Mouse (Mus musculus) WW6 (cell line): ENCODE measurements around the gene 6030408B16Rik.

Experiments used
- DNase-seq: peaks from one replicate; pipeline ENCODE4 v3.0.0-alpha.2; 2013; ENCODE audit warnings: low read depth, low spot score

6030408B16Rik gene

DNA sequence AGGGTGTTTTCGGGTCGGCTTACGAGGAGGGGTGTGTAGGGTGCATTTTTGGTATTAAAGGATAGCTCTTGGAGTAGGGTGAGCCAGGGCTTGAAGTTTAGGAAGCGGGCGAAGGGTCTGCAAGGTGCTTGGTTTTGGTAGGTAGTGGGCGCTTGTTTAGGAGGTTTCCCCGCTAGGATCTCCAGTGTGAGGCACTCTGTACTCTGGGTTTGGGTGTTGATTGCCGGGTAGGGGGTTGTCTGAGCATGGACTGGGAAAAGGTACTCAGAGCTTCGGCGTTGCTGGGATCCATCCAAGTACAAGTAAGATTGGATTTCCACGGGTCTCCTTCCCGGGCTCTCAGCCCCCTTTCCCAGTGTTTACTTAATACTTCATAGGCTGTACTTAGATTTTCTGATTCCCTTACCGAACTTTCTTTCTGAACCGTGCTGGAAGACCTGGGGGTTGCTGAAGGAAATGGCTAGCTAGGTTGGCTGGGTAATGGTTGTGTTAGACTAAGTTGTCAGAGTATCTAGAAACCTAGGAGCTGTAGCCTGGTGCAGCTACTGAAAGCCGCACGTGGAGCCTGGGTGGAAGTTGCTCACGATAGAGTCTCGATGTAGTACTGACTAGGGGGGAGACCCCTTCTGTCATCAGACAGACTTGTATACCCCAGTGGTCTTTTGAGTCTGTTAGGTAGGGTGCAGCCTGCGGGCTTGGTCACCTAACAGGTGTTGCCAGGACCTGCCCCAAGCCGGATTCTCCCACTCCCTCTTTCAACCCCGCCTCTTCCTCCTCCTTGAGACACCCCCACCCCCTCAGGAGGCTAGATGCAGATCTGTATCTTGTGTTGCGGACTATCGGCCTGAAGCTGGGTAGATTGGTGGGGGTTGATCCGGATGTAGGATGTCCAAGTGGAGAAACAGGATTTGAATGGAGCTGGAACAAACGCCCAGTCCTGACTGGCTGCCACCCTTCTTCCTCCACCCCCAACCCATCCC is 25.7 kb upstream of the 6030408B16Rik start:
- DNase-seq: no peak

DNA sequence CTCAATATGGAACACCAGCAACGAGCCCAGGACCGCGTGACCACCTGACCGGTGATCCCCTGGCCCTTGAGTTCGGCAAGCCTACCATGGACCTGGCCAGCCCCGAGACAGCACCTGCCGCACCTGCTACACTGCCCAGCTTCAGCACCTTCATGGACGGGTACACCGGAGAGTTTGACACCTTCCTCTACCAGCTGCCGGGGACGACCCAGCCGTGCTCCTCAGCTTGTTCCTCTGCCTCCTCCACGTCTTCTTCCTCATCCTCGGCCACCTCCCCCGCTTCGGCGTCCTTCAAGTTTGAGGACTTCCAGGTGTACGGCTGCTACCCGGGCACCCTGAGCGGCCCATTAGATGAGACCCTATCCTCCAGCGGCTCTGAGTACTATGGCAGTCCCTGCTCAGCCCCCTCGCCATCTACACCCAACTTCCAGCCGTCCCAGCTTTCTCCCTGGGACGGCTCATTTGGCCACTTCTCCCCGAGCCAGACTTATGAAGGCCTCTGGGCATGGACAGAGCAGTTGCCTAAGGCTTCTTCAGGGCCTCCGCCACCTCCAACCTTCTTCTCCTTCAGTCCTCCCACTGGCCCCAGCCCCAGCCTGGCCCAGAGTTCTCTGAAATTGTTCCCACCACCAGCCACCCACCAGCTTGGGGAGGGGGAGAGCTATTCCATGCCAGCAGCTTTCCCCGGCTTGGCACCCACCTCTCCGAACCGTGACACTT is 22.8 kb upstream of the 6030408B16Rik start:
- no peak for DNase-seq

DNA sequence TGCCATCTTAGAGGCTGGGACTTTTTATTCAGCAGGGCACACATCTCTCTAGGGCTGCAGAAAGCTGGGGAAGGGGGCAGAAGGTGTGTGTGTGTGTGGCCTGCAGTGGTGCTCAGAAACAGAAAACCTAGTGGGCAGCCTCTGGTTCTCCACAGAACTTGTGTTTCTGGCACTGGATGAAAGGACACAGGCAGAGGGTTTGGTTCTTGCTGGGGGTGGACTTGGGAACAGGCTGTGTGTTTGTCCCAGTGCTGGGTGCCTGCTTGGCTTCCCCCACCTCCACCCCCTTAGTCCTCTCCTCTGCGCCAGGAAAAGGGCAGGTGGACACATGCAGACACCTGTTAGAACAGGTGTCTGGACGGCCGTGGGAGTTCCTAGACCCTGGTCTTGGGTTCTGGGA is 21.9 kb upstream of the 6030408B16Rik start:
- no peak for DNase-seq

DNA sequence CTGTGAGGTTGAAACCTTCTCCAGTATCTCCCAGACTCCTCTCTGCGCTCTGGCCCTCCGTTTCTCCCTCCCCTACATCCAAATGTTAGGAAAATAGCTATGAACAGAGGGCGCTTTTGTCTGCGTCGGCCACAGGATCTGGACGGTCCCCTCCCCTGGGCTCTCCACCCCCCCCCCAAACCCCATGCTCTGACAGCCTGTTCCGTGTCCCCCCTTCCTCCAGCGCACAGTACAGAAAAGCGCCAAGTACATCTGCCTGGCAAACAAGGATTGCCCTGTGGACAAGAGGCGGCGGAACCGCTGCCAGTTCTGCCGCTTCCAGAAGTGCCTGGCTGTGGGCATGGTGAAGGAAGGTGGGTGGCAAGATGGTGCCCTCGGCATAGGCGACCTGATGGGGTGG is 21.5 kb upstream of the 6030408B16Rik start:
- DNase-seq: no peak

DNA sequence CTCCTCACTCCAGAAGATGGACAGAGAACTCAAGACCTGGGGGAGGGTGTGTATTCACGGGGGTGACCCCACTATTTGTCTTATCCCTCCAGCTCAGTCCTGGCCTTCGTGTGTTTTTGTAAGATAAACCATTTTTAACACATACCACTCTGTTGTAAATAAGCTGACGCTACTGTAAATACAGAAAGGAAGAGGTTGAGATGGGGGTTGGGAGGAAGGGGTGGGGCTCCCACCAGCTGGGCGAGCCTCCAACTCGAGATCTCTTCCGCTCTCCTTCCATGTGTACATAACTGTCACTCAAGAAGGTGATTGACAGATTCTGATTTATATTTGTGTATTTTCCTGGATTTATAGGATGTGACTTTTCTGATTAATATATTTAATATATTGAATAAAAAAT is 18.6 kb upstream of the 6030408B16Rik start:
- DNase-seq: no peak

DNA sequence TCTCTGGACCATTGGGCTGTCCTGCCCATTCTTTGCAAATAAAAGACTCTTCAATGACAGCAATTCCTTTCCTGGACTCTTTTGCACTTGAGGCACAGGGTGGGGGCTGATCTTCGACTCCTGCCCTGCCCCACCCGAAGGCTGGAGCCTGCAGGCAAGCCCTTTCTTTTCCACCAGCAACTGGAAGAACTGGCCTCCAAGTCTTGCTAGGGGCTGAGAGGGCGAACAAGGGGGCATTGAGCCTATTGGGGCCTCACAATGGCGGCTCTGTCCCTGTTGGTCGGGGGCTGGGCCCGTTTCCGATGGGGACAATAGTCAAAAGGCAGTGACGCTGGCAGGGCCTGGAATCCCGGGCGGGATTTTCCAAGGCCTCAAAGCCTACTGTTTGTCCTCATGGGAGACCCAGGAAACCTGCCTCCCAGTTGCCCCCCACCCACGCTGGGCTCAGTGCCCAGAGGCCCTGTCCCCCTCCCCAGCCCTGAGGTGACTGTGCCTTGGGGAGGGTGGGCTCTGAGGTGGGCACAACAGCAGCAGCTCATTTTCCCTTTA is 15.6 kb upstream of the 6030408B16Rik start:
- no peak for DNase-seq

DNA sequence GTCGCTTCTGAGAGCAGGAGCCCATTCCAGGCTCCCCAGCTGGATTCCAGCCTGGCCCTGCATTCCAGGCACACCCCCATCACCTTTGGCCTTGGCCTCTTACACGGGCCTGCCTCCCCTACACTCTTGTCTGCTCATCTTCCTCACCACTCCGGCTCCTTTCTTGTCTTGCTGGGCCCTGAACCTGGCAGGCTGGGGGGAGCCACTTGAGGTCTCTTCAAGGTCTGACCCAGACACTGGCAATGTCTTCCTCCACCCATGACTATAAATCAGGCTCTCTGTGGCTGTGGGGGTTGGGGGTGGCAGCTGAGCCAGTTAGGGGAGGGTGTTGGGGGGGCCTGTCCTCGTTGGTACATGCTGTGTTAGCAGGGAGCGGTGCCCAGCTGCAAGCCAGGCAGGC is 14.4 kb upstream of the 6030408B16Rik start:
- DNase-seq: no peak

DNA sequence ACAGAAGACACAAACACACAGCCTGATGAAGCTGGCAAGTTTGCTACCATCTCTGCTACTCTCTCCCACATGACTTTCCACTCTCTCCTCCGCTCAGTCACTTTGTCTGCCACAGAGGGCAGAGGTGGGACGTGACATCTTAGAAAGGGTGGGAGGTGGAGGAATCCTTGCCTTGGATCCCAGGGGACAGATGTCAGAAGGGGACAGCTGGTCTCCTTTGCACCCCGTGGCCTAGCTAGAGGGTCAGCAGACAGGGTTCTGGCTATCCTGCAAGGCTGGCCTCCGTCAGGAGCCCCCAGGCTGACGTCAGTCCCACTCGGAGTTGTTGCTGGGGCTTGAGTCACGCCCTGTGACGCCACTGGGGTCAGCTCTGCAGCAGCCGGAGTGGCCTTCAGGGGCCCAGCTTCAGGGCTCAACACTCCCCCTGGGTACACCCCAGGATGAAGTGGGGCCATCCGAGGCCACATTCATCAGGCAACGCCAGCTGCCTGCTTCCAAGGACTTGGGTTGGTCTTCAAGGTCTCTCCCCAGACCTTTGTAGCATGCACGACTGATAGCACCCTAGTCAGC is 13.5 kb upstream of the 6030408B16Rik start:
- DNase-seq: no peak

DNA sequence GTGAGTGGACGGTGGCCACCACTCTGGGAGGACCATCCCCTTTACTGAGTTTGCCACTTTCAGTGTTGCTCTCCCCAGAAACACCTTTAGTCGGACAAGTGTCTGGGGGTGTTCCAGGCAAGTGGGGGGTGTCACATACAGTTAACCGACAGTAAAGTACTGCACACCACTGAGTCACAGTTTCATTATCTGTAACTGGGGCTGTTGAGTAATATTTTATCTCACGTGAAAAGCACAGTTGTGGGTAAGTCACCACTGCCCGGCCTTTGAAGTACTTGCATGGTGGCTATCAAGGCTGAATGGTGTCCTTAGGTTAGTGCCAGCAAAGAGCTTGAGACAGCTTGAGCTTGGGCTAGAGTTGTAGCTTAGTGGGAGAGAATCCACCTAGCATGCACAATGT is 10.5 kb upstream of the 6030408B16Rik start:
- DNase-seq: no peak

DNA sequence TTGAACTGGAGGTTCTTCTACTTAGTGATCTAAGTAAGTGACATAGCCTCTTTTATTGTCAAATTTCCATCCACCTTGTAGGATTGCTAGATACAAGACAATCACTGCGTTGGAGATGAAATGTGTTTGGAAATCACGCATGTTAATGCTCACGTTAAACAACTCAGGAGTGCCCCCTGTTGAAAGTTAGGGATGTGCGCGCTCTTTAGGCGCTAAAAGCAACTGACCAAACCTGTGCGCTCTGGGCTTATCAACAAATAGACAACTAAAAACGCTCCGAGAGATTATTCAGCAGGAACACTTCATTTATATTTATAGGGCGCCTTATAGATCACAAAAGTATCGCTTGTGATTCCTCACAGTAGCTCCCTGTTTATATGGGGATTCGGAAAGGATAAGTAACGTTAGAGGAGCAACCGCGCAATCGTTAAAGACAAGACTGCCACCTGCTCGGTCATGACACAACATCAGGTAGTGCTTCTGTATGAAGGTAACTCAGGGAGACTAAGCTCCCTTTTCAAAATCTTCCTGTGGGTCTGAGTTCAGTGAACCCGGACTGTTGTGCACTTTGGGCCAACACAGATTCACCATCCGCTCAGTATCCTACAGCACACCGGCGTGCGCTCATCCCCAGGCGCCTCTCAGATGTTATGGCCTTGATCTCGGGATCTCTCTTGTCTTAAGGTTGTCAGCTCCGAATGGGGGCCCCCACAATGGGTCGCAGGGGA is 9.7 kb upstream of the 6030408B16Rik start:
- DNase-seq: no peak

DNA sequence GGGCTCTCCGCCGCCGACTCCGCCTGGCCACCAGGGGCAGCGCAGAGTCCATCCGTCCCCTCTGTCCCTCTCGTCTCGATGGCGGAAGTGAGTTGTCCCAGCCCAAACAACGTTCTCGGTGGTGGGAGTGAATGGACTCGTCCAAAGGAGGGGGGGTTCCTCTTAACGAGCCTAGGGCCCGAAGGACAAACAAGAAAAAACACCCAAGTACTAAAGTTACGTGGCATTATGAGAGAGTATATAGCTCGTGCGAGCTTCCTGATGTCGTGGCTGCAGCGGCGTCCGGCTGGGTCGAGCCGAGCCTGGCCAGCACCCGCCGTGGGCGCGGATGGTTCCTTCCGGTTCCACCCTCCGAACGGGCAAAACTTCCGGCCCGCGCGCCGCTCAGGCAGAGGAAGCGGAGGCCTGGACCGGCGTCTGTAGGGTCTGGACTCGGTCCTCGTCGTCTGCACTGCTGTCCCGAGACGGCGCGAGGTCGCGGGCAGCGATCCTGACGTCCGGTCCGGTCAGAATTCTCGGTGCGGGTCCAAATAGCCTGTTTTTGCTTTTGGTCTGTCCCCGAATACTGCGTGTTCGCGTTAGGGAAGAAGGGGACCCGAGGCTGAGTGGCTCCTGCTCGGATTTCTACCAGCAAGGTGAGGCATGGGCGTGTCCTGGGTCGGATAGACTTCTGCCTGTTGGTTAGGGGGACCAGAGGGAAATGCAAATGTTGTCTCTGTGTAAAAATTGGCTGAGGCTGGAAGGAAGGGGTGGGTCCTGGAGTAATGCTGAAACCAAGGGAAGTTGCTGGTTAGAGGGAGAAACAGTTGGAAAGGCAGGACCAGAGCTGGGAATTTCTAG is 8.9 kb upstream of the 6030408B16Rik start, which contains the start of gene Atg101:
Gene Atg101, plus strand, starts transcription at position 362 of the 840 bp plus-strand sequence.
- DNase-seq: peak; percentile 82

DNA sequence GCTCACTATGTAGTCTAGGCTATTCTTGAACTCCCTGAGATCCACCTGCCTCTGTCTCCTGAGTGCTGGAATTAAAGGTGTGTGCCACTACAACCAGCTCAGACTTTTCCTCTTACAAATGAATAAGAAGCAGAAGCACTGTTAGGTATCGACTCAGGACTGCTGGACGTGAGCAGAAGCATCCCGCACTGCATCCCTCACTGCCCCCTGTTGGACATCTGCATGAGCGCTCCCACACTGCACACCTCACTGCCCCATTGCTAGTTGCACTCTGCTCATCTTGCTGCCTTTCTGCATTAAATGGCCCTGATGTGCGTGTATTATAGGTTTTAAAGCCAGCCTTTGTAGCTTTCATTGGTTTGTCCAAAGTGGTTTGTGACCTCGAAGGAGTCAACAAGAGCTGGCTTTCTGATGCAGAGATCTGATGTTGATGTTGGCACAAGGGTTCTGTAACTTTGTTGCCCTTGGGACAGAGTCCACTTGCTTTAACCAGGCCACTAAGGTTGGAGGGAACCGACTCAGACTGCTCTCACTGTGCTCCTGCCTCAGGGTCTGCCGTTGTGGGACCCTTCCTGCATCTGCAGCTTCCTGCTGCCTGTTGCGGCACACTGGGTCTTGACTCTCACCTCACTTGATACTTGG is 6.8 kb upstream of the 6030408B16Rik start:
- no peak for DNase-seq

DNA sequence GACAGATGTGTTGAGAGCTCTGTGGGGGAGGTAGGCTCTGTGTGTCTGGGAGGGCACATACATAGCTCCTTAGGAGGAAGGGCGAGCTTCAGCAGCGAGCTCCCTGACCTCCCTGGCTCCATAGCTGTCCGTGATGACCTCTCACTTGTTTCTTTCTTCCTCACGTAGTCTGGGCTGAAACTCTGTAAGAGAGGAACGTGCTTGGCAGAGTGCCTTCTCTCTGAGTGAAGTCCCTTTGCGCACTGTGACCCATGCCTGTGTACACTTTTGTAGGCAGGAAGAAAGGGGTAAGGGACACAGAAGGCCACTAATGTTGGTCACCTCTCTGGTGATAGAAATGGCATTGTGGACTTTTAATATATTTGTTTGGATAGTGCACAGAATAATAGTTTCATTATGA is 5.7 kb upstream of the 6030408B16Rik start:
- no peak for DNase-seq

DNA sequence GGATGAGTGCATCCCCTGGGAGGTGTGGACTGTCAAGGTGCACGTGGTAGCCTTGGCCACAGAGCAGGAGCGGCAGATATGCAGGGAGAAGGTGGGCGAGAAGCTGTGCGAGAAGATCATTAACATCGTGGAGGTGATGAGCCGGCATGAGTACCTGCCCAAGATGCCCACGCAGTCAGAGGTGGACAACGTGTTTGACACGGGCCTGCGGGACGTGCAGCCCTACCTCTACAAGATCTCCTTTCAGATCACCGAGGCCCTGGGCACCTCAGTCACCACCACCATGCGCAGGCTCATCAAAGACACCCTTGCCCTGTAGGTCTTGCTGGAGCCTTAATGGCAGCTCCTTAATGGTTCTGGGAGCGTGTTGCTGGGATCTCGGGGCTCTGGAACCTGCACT is 2.7 kb upstream of the 6030408B16Rik start:
- DNase-seq: no peak

DNA sequence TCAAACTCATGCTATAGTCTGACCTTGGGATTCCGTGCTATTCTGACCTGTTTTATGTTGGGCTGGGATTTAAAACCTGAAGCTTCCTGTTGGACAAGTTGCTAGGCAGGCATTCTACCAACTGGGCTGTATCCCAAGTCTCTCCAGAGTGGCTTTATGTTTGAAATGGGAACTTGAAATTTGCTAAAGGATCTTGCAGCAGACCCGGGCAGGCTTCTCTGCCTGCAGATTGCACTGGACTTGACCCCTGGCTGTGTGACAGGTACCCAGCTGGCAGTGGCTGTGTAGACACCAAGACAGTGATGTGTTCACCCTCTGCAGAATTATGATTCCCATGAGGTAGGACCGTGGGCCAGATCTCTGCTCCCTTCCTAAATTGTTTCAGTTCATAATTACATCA is 1.0 kb upstream of the 6030408B16Rik start:
- no peak for DNase-seq

DNA sequence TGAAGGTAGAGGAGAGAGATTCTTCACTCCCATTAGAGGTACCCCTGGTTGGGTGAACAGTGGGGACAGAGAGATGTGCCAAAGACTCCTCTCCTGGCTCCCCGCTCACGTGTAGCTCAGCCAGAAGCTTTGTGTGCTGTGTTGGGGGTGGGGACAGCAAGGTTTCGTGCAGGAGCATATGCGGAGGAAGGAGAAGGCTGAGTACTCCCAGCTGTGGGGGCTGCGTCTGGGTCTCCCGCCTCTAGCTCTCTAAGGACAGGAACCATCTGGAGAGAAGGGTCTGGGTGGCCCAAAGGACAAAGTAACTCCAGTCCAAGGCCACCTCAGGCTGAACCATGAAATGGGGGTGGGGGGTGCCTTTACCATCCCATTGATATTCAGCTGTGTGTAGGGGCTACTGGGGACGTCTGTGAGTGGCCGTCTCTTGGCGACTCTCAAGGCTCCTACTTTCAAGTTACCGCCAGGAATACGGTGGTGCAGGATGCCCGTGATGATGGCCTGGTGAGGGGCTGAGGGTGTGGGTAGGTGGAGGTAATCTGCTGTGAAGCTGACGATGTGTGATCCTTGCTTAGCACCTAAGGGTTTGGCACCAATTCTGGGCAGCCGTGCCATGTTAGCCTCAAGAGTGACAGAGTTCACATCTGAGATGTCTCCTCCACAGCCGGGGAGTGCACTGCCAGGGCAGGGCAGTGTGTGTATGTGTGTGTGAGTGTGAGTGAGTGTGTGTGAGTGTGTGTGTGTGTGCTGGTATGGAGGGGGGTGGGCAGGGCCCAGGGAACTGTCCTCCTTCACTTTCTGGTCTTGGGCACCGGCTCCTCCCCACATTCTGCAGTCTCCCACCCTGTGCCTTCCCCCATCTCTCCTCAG is 1.2 kb downstream of the 6030408B16Rik start:
- no peak for DNase-seq

DNA sequence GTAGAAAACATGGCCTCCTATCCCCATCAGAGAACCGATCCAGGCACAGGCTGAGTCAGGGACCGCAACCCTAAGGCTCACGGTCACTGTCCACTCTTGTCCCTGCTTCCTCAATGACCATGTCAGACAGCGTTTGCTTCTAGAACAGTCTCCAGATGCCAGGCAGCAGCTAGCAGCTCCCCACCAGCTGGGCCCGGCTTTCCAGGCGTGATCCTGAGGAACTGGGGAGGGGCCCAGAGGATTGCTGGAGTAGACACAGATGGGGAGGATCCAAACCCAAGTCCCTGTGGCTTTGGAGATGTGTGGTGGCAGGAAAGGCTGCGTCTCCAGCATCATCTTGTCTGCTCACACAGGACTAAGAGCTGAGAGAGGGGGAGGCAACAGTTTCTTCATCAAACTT is 2.1 kb downstream of the 6030408B16Rik start:
- no peak for DNase-seq

DNA sequence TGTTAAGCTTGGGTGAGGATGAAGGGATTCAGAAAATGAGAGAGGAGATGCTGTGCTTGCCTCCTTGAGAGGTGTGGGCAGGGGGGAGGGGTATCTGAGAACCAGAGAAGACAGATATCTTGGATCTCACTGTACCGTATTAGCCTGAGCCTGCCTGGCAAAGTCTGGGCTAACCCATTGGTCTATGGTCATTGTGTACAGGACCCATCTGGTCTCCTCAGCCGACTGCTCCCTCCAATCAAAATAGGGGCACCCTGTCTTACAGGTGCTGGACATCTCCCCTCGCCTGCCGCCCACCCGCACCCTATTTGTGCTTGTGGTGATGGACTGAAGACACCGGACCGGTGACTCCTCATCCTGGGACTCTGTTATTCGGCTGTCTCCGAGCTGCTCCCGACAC is 2.6 kb downstream of the 6030408B16Rik start:
- no peak for DNase-seq

DNA sequence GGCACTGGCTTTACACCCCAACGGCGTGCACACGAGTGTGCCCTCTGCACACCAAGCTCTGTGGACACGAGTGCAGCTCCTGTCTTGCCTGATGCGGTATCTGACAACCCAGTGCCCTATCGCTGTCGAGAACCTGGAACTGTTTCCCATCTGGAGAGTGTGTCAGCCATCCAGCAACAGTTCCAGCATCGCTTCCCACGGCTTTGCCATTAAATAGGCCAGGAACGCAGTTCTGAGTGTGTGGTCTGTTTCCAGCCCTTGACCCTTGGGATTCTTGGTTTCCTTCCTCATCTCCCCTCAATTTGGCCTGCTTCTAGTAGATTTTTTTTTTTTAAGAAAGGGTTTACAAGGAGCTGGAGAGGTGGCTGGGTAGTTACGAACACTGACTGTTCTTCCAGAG is 3.1 kb downstream of the 6030408B16Rik start:
- no peak for DNase-seq
